Mouse (Mus musculus): ENCODE data around the gene Gm5926. TPM values are rescaled to one million over a fixed set of nuclear protein-coding genes. Genes with fewer than 3 reads are reported as not detected.
"Not testable (repeated sequence)": the region's sequence is repeated elsewhere in the genome, so short reads cannot be mapped to it uniquely, and the experiment has no call there.

Gm5926 gene
- not detected in 2 replicates for polyA plus RNA-seq (2016; fragmentation: Nextera tagmentation; extraction: Ambion mirVana)

GRCm38 (mm10) chrX:32650416-32650815 is at the start of gene Gm5926:
TSS of gene Gm5926 (plus strand) at chrX:32650716.
- not testable (repeated sequence) for H3K9ac ChIP-seq; H3K27me3 ChIP-seq; H3K4me3 ChIP-seq; H3K4me2 ChIP-seq (replicated peaks); ATAC-seq (ENCODE audit: insufficient number of reproducible peaks, insufficient read depth, low FRiP score, low TSS enrichment); H3K4me1 ChIP-seq; H3K27ac ChIP-seq; H3K36me3 ChIP-seq; H3K9me3 ChIP-seq
- no CpG with 5 or more reads among the region's 1 CpGs for WGBS

GRCm38 (mm10) chrX:32601008-32601407 is 49.5 kb upstream of the Gm5926 start:
- WGBS: 89% methylated on average over 1 of the region's 2 CpGs
- H3K9me3 ChIP-seq; H3K4me3 ChIP-seq; ATAC-seq (ENCODE audit: insufficient number of reproducible peaks, insufficient read depth, low FRiP score, low TSS enrichment); H3K9ac ChIP-seq; H3K4me1 ChIP-seq; H3K27ac ChIP-seq; H3K36me3 ChIP-seq; H3K4me2 ChIP-seq (replicated peaks); H3K27me3 ChIP-seq: not testable (repeated sequence)

- H3K9ac ChIP-seq; H3K27ac ChIP-seq; ATAC-seq (ENCODE audit: insufficient number of reproducible peaks, insufficient read depth, low FRiP score, low TSS enrichment); H3K4me3 ChIP-seq; H3K36me3 ChIP-seq; H3K27me3 ChIP-seq; H3K4me1 ChIP-seq; H3K9me3 ChIP-seq; H3K4me2 ChIP-seq (replicated peaks): not testable (repeated sequence)
- 71% methylated on average over 3 of the region's 3 CpGs for WGBS
Observed at GRCm38 (mm10) chrX:32601425-32601824, 49.1 kb upstream of the Gm5926 start.

Other genes with a start within 250 kb of the Gm5926 start
- gene Btbd35f1, start 90.7 kb upstream of the Gm5926 start, polyA plus RNA-seq (2016; fragmentation: Nextera tagmentation; extraction: Ambion mirVana): not detected in 2 replicates
- gene Btbd35f21, start 75.4 kb downstream of the Gm5926 start, polyA plus RNA-seq (2016; fragmentation: Nextera tagmentation; extraction: Ambion mirVana): not detected in 2 replicates
- not detected in 2 replicates for gene Btbd35f30, start 243.9 kb downstream of the Gm5926 start, polyA plus RNA-seq (2016; fragmentation: Nextera tagmentation; extraction: Ambion mirVana)

Measured in embryonic facial prominence, embryonic 12.5 days (tissue).